Mouse (Mus musculus): Measurements from ENCODE around the gene Olfr1440.
A peak's percentile ranks its signal among the peaks of the same experiment; 100 is the strongest.

Gene Olfr1440

DNA sequence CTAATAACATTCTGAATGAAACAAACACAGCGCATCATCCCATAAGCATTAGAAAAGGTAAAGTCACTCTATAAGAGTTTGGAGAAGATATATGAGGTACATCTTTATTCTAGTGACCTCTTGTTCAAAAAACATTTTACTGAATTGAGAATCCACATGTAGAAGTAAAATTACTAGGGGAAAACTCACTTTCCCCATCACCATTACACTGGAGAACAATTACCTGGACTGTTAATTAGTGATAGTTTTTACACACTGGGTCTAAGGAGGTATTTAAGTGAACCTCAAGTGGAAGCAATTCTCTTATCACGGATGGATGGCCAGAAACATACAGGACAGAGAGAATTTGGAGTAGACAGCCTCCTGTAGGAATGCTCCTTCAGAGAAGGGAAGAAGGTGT is at the start of gene Olfr1440:
Gene Olfr1440, plus strand, starts transcription at position 301 of the 400 bp plus-strand sequence.
- DNase-seq, result no peak

DNA sequence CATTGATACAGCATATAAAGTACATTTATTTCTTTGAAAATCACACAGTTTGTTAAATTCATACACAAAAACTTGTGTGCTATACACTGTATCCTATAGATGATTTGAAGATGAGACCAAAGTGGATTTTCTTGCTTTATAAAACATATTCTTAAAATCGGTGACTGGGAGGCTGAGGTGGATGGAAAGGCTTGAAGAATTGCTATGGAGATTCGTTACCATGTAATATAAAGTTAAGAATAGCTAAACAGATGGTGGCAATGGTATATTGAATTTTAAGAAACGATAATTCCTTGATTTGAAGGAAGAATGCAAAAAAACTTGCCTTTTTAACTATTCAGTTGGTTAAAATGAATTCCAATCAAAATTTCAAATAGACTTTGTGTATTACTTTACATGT is 14.1 kb upstream of the Olfr1440 start:
- no peak for DNase-seq

DNA sequence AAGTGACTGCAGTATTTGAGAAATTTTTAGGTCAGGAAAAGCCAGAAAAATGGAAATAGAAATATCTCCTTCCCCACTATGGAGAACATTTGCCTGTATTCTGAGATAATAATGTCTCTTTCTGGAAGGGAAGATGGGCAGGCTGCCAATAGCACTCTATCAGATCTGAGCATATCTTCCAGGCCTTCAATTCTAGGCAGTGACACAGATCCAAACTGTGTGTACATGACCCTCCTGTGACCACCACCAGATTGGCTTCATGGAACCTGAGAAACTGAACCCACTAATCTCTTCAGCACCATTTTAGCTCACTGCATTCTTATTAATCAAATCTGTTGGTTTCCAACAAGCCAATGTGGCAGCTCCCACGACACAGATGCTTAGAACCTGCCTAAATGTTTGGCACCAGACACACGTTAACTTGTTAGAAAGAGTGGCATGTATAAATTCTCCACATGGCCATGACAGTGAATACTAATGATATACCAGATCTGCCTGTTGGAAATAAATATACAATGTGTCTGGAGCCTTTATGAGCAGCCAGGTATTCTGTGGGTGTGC is 12.5 kb upstream of the Olfr1440 start:
- peak in 1 of 2 experiments; percentile 1 for DNase-seq

GRCm38 (mm10) chr19:12413737-12414136 is 26.7 kb downstream of the Olfr1440 start:
- DNase-seq, result no peak

DNA sequence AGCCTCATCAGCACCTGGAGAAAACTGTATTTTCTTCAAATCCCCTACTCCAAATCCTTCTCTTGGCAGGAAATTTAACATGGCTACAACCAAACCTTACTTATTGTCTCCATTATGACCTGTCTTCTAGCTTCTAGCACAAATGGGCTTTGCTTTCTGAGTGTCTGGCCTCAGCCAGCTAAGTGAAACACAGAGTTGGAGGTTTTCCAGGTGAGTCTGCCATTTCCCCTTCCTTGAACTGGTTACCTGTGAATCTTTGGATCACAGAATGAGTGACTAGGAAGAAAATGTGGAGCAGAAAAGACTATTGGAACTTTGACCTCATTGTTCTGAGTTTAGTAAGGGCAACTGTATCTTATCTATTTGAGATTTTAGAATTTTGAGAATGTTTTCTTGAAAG is 30.3 kb downstream of the Olfr1440 start, which contains the start of gene Olfr1441:
Gene Olfr1441, plus strand, starts transcription at position 73 of the 400 bp plus-strand sequence.
- no peak for DNase-seq

- DNase-seq, result no peak
These were observed 31.2 kb downstream of the Olfr1440 start for GRCm38 (mm10) chr19:12418312-12418711.

DNA sequence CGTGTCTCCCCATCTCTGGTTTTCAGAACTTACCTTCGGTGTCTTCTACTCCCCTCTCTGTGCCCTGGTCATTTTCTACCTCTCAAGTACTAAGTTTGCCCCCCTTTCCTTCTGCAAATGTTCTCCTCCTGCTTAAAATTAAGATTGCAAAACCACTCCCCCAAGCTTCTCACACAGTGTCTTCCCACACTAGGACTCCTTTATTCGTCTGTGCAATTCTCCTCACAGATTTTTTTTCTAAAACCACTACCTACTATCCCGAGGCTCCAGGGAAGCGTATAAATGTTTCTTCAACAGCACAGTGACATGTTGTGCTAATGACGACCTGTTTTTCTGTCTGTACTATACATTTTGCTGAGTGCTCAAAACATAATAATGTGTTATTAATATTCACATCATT is 33.5 kb downstream of the Olfr1440 start:
- DNase-seq, result no peak

GRCm38 (mm10) chr19:12421680-12422079 is 34.6 kb downstream of the Olfr1440 start:
- DNase-seq, result no peak

GRCm38 (mm10) chr19:12427101-12427500 is 40.0 kb downstream of the Olfr1440 start:
- no peak for DNase-seq

DNA sequence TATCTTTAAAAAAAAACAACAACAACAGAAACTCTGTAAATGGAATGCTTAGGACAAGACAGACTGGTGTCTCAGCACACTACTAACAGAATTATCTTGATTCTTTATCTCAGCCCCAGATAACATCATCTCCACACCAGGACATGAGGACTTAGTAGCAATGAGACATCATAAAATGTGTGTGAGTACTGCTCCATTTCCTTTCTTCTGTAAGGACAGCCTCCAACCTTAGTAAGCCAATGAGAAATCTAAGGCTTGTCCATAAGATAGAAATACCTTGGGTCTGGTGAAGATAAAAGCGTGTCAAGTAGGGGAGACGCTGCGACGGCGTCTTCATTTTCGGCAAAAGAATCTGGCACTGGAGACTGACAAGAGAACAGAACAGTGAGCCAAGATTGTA is 40.5 kb downstream of the Olfr1440 start, which contains the start of gene Pfpl:
Gene Pfpl, plus strand, starts transcription at position 301 of the 400 bp plus-strand sequence.
- no peak for DNase-seq

GRCm38 (mm10) chr19:12433033-12433432 is 46.0 kb downstream of the Olfr1440 start:
- peak in 1 of 2 experiments; percentile 13 for DNase-seq

DNA sequence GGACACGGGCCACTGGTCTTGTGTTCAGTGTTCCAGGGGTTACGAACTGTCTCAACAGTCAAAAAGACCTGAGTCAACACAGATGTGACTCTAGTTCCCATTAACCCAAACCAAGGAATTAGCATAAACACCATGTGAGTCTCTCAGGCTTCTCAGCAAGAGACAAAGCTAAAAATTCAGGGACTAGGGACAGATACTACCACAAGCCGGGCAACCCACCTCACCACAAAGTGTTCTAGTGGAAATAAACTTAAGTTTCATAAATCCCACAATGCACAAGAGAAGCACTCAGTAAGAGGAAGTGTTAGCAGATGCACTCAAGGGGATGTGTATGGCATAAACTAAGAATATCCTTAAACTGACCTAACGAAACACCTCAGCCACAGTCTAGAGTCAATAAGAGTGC is 47.9 kb downstream of the Olfr1440 start:
- DNase-seq, result no peak

GRCm38 (mm10) chr19:12435750-12436524 is 48.9 kb downstream of the Olfr1440 start:
- DNase-seq, result no peak

- DNase-seq, result no peak
These were observed 52.5 kb downstream of the Olfr1440 start for GRCm38 (mm10) chr19:12439581-12439980.

DNA sequence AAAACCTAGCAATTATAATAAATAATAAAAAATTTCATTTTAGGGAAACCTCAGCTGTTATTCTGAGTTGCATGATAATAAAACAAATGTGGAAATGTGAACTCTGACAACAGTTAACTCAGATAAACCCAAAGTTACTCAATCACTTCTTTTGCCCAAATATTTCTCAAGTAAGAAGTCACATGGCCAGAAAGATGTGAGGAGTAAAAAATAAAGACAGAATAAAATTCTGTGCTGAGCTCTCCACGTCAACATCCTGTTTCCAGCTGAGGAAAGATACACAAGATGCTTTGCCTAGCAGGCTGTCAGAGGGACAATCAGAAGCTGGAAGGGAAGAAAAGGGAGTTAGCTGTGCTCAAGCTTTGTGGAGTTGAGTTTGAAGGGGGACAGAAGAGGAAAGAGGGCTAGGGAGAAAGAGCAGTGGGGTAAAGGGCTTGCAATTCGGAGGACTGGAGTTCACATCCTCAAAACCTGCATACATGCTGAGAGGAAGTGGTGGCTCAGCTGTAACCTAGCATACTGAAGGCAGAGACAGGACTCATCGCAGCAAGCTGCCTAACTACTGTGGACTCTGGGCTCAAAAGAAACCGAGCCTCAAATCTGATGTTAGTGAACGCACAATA is 53.1 kb downstream of the Olfr1440 start:
- DNase-seq, result no peak

DNA sequence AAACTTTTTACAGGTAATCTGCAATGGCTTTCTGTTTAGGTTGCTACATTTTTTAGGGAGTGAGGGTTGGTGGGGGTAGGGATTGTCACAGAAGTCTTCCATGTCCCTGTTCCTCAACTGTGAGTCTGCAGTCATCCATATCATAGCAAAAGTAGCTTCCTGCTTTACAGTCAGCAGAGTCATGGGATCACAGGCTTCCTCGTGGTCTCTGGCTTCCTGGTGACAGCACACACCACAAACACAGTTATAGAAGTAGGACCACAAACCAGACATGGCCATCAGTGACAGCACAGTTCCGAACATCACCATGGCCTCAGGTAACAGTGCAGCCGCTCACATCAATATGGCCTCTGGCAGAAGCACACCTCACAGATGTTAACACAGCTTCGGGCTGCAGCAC is 55.5 kb downstream of the Olfr1440 start:
- DNase-seq, result no peak

- no peak for DNase-seq
These were observed 57.9 kb downstream of the Olfr1440 start for GRCm38 (mm10) chr19:12445014-12445413.

All from cerebellum, postnatal 36 days (tissue).